Mouse (Mus musculus) megakaryocyte, embryonic 14.5 days (primary cell): ENCODE data around the gene Slc6a11.

Experiments used
- FLI1 ChIP-seq: IDR thresholded peaks from 2 replicates; pipeline ENCODE4 v1.6.1; 2012; ENCODE audit warnings: low read length, inconsistent platforms, mixed read lengths
- GATA1 ChIP-seq: IDR thresholded peaks from 3 replicates; pipeline ENCODE4 v1.6.1; 2012; ENCODE audit warnings: mixed read lengths, low read length, inconsistent platforms, borderline replicate concordance

DNA sequence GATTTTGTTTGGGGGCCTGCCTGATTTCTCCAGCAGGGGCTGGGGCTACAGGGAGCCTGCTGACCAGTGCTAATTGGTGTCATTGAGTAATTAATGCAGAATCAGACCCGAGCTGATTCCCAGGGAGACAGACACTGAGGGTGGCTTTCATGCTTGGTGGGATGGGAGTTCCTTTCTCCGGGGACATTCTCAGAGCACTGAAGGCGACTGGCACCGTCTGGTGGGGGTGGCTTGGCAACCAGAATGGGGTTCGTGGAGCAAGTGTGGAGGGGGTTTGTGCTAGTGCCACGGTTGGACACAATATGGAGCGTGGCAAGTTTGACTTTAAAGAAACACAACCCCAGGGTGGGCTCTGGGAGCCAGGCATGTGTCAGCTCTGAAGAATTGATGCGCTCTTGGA lies 29.7 kb downstream of the Slc6a11 start:
- TF ChIP-seq GATA1: no peak
- TF ChIP-seq FLI1: no peak
